Mouse (Mus musculus) embryo, embryonic 11 days (tissue): ENCODE results near the gene Mylk.

Experiments used
- DNase-seq: peaks from one replicate; pipeline ENCODE4 v3.0.0-alpha.2; 2015

The Mylk gene

GRCm38 (mm10) chr16:34917373-34917900 lies 172.4 kb downstream of the Mylk start:
- DNase-seq, result no peak

DNA sequence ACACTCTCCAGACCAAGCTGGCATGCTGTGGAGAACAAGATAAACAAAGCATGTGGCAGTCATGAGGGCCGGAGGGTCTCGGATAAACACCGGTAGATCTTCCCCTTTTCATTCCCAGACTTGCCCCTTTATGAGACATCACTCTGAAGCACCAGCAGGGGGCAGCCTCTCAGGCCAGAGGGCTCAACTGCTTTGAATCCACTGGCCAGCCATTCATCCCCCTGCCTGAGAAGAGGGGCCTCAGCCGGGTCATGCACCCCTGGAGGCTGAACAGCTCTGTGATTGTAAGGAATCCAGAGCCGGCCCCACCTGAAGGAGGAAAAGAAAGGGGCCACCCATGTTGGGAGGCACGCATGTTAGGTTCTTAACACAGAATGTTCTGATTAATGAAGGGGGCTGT lies 175.2 kb downstream of the Mylk start:
- peak; percentile 85 for DNase-seq

GRCm38 (mm10) chr16:34920868-34921267 lies 175.9 kb downstream of the Mylk start:
- no peak for DNase-seq

DNA sequence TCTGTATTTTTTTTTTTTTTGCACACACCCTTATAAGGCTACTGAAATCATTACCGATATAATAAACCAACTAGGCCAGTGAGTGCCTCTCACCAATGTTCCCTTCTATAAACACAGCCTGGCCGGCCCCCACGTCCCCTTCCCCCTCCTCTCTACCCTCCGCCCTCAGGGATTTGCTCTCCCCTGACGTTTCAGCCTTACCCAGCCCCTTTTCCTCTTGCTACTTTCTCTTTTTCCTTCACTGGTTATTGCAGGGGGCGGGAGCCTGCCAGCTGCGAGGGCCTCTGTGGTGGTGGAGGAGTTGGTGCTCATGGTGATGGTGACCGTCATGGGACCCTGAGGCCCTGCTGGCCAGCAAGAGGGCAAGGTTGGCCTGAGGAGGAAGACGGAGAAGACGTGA lies 176.3 kb downstream of the Mylk start:
- no peak for DNase-seq

DNA sequence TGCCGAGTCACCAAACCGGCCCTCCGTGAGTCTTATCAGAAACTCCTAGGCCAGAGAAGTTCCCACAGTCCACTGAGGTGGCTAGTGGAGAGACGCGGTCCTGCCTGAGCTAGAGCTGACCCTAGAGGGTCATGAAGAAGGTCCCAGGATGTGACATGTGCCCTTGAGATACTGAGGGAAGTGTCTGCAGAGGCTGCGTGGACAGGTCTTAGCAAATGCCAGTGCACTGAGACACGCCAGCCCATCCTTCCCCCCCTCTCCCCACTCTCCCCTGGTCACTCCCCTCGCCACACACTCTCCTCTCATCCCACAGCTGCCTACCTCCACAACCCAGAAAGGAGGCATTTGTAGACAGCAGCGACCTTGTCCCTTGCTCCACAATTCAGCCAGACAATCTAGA lies 178.6 kb downstream of the Mylk start:
- DNase-seq, result no peak

GRCm38 (mm10) chr16:34924324-34924723 lies 179.3 kb downstream of the Mylk start:
- DNase-seq, result no peak

GRCm38 (mm10) chr16:34924937-34925618 lies 180.1 kb downstream of the Mylk start:
- no peak for DNase-seq

- DNase-seq, result no peak
Observed at GRCm38 (mm10) chr16:34926531-34927435, 181.8 kb downstream of the Mylk start.

- DNase-seq, result no peak
Observed at GRCm38 (mm10) chr16:34929686-34930085, 184.7 kb downstream of the Mylk start.

DNA sequence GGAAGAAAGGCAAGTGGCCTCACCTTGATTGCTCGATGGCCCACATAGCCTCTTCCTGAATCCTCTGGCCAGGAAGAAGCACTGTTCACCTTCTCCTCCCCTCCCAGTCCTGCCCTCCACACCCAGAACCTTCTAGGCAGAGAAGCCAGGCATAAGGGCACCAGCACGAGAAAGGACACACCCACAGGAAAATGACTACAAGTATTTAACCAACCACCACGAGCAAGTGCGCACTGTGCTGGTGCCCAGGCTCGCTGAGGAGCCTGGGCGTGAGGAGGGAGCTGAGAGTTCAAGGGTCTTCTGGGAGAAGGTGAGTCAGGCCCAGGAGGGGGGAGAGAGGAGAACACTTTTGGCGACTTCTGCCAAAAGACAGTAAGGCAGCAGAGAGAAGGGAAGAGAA lies 185.1 kb downstream of the Mylk start:
- no peak for DNase-seq

GRCm38 (mm10) chr16:34931306-34931705 lies 186.3 kb downstream of the Mylk start:
- no peak for DNase-seq

GRCm38 (mm10) chr16:34933173-34933572 lies 188.2 kb downstream of the Mylk start:
- no peak for DNase-seq

DNA sequence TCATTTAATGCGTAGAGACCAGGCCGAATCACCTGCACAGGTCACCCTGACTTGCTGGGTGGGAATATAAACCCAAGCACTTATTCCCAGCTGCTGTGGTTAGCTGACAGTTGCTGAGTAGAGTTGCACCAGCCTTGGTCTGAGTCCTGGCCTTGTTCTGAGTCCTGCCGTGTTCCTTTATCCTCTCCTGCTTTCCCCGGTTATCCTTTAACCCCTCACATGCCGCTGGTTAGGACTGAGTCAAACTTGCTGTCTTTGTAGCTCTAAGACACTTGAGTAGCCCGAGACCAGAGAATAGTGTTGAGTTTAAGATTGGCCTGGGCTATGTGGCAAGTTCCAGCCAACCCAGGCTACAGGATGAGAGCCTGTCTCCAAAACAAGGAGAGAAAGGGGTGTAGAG lies 189.5 kb downstream of the Mylk start:
- DNase-seq, result no peak

- peak; percentile 71 for DNase-seq
Observed at GRCm38 (mm10) chr16:34935514-34936338, 190.7 kb downstream of the Mylk start.

- DNase-seq, result no peak
Observed at GRCm38 (mm10) chr16:34936339-34936810, 191.4 kb downstream of the Mylk start.

DNA sequence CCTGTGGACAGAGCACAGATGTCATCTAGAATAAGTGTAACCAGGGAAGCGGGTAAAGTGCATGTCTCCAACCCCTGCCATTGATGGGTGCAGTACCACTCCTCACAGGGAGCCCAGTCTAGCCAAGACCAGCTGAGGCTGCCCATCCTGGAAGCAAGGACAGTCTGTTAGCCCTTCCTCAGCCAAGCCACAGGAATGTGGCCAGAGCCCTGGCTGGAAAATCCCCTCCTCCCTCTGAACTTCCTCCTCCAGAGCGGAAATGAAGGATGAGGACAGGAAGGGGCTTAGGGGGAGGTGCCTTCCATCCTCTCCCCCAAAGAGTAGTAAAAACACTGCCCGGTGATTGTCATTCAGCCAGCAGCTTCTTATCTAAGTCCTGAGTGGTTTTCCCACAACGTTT lies 192.6 kb downstream of the Mylk start:
- DNase-seq, result peak; percentile 45

DNA sequence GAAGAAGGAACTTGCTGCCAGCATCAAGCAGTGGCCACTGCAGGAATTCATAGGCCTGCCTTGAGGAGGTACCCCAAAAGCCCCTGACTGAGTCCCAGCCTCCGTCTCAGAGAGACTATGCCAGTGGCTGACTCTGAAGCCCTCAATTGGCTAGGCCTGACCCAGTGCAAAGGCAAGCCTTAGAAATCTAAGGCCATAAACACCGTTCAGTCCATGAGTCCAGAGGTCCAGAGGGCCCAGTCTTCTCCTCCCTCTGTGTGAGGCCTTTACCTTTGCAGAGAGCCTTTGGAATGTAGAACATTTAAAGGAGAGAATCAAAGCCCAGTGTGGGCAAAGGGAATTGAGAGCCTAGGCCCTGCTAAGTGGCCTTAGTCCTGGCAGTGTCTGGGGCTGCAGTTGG lies 193.2 kb downstream of the Mylk start:
- no peak for DNase-seq

DNA sequence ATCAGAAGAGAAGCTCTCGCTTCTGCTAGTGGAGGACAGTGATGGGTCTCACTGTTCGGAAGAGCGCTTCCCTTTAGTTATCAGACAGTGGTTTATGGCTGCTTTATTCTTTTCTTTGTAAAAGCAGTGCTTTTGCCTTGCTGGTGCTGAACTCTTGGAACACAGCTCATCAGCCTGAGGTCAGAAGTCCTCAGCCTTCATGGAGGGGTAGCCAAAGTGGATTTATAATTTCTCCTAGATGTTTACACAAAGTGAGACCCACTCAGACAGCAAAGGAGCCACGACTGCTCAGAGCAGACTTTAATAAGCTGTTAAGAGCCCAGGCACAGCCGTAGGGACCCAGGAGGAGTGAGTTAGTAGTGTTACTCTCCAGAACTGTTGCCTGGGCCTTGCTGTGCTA lies 194.9 kb downstream of the Mylk start:
- no peak for DNase-seq

- no peak for DNase-seq
Observed at GRCm38 (mm10) chr16:34940363-34940762, 195.4 kb downstream of the Mylk start.

DNA sequence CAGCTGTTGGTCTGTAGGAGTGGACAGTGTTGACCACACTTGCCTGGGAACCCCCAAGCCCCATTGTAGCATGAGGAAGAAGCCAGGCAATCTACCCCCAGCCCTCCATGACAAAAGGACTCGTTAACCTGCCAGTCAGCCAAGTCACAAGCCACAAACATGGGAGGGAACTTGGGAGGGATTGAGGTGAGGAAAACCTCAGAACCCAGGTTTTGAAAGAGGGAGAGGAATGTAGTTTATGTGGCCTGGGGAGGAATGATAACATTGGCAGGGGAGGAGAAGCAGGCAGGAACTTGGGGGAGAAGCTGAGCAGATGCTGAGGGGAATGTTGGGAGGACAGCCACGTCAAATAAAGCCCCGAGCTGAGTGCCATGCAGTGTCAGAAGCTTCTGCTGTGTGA lies 196.9 kb downstream of the Mylk start:
- no peak for DNase-seq

GRCm38 (mm10) chr16:34946301-34946700 lies 201.3 kb downstream of the Mylk start:
- no peak for DNase-seq

GRCm38 (mm10) chr16:34950935-34951334 lies 205.9 kb downstream of the Mylk start:
- DNase-seq, result no peak

DNA sequence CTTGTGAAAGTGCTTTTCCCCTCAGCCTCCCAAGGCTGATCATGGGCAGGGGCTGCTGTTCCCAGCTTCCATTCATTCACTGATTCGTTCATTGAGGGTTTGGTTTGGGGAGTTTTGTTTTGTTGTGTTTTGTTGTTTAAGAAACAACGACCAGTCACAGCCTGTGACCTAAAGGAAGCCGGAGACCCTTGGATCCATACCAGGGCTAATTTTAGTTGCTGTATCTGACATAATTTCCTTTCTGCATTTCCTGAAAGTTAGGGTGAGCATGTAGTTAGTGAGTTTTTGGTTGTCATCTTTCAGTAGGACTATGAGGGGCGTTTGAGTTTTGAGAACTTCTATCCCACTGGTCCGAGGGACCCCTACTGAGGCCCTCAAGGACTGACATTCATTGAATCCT lies 207.2 kb downstream of the Mylk start:
- DNase-seq, result no peak
